Mouse (Mus musculus) embryonic stem cell, embryonic (primary cell): ENCODE measurements at regions not wholly inside any gene's neighbourhood (a gene's known extent, or its start where the extent isn't known, plus 50 kb on each side); places are given as distances from the start of the nearest gene placed in this dataset.

Source experiments
- CTCF ChIA-PET, 4 experiments: fragments of 300-600 bp in 2 of 4; fragments of 350-600 bp in 2 of 4; sonication (Branson Sonifier 250); formaldehyde crosslinking; loops; one replicate each; lab custom pipeline; 2022; ENCODE audit warnings: inconsistent platforms in 2 of 4; lab: Charles Lee
- POLR2A ChIA-PET, 4 experiments: fragments of 300-600 bp in 2 of 4; fragments of 350-600 bp in 2 of 4; sonication (Branson Sonifier 250); formaldehyde crosslinking; loops; one replicate each; lab custom pipeline; 2022; ENCODE audit warnings: antibody characterized with exemption in 4 of 4, inconsistent platforms in 1 of 4; lab: Charles Lee

- ChIA-PET CTCF (interaction anchor here in 2 of 4 experiments (0.6 to 0.7 kb wide), 2 partner anchors 338 to 822 kb away, joined by 3 read pairs; no protein-coding TSS in a partner anchor), POLR2A (no interaction called here)
Measured at GRCm38 (mm10) chr9:60931290-60931689, 136.9 kb downstream of the Uaca start.

GRCm38 (mm10) chr9:60936937-60937336 is 142.6 kb downstream of the Uaca start:
- ChIA-PET CTCF (interaction anchor here in 1 of 4 experiments (1.0 kb wide), 1 partner anchor 970 kb away, joined by 3 read pairs; no protein-coding TSS in a partner anchor), POLR2A (interaction anchor here in 1 of 4 experiments (0.9 kb wide), 1 partner anchor 15 kb away, joined by 3 read pairs; no protein-coding TSS in a partner anchor)

DNA sequence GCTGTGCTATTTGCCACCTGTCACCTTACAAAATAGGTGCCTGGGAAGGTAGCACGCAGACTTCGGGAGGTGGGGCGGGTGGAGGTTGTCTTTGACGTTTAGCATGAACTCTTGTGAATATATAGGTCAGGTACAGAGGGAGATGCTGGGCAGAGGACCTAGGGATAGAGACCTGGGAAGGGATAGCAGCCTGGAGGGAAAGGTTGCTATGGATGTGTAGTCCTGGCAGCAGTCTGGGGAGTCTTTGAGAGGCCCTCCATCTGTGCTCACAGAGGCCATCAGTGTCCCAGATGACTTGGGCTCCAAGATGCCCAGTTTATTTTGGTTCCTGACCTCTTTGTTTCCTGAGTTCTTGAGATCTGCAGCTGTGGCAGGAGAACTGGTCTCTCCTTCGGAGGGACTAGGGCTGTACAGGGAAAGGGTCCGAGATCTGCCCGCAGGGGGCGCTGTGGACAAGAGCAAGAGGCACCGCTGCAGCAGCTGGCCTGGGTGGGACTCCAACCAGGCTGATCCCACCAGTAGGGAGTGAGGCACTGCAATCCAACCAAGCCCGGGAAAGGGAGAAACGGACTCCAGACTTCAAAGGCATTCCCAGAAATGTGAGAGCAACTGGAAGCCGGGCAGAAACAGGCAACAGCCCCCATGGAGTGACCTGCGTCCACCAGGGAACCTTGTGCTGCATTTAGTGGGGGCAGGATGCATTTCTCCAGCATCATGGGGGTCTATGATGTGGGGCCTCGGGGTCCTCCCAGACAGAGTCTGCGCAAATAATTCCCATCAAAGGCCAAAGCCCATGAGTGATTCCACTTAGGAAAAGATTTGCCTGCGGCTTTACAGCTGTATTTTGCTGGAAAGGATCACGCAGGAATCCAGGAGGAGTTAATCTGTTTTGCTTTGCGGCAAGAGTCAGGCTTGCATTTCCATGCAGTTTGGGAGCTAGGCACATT is 145.8 kb downstream of the Uaca start:
- POLR2A ChIA-PET, result interaction anchor here in 2 of 4 experiments (0.6 to 1.0 kb wide), 2 partner anchors 70 to 429 kb away, joined by 3 to 4 read pairs; no protein-coding TSS in a partner anchor
- CTCF ChIA-PET, result interaction anchor here (0.5 to 1.9 kb wide), 36 partner anchors 8 to 959 kb away, joined by 3 to 11 read pairs (median 4); no protein-coding TSS in a partner anchor

DNA sequence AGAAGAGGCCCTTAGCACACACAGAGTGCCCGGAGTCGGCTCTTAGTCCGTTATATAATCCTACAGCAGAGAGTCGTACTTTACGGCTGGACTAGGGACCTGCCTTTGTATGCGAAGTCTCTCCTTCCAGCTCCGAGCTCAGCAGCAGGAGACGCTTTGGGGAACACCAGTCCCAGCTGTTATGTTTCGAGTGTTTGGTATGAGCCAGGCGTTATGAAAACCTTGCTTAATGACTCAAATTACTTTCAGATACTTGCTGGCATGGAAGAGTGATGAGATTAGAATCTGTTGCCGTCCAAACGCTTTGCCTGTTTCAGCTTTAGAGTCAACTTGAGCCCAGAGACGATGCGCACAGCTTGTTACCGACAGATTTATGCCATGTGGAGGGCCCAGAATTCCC is 153.0 kb downstream of the Uaca start:
- ChIA-PET POLR2A (no interaction called here), CTCF (interaction anchor here in 2 of 4 experiments (0.5 to 0.6 kb wide), 2 partner anchors 23 to 818 kb away, joined by 3 to 4 read pairs; no protein-coding TSS in a partner anchor)

DNA sequence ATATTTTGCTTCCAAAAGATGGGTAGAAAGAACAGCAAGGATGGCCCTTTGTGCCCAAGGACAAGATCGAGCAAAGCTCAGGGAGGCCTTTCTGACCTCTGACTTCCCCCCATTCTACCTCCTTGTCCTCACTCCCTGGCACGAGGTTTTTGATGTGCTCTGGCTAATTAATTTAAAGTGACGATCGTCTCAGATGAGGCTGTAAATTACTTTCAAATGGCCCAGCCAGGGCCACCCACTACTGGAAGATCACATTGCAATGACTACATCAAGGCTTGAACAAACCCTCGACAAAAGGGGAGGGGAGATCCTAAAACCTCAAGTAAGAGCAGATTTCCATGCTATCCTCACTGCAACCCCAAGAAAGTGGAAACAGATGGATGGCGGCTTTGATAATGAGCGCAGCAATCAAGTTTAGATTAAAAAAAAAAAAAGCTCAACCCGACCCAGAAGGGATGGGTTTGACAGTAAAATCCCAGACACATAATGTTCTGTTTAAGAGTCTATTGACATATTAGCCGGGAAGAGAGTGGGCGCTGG is 154.3 kb downstream of the Uaca start:
- ChIA-PET POLR2A (interaction anchor here in 2 of 4 experiments (0.6 kb wide), 2 partner anchors 717 to 1473 kb away, joined by 3 to 5 read pairs; no protein-coding TSS in a partner anchor), CTCF (no interaction called here)

GRCm38 (mm10) chr9:60950161-60950560 is 155.8 kb downstream of the Uaca start:
- POLR2A ChIA-PET, result no interaction called here

GRCm38 (mm10) chr9:60951071-60951561 is 156.8 kb downstream of the Uaca start:
- ChIA-PET CTCF (interaction anchor here in 3 of 4 experiments (0.5 to 1.2 kb wide), 3 partner anchors 11 to 78 kb away, joined by 3 to 5 read pairs (median 4); no protein-coding TSS in a partner anchor), POLR2A (no interaction called here)

More at GRCm38 (mm10) chr9:60950161-60950560, 155.8 kb downstream of the Uaca start:
- CTCF ChIA-PET, result no interaction called here

- POLR2A ChIA-PET, result interaction anchor here in 2 of 4 experiments (0.7 to 1.3 kb wide), 4 partner anchors 15 to 36 kb away, joined by 3 to 5 read pairs (median 3); no protein-coding TSS in a partner anchor
Measured at GRCm38 (mm10) chr9:60957438-60957837, 163.1 kb downstream of the Uaca start.

GRCm38 (mm10) chr9:60959537-60959936 is 165.2 kb downstream of the Uaca start:
- POLR2A ChIA-PET, result interaction anchor here in 2 of 4 experiments (0.6 to 0.7 kb wide), 3 partner anchors 71 to 642 kb away, joined by 4 read pairs; no protein-coding TSS in a partner anchor
- CTCF ChIA-PET, result interaction anchor here in 2 of 4 experiments (0.6 to 0.7 kb wide), 2 partner anchors 511 to 968 kb away, joined by 4 to 5 read pairs; no protein-coding TSS in a partner anchor

More at GRCm38 (mm10) chr9:60957438-60957837, 163.1 kb downstream of the Uaca start:
- CTCF ChIA-PET, result interaction anchor here in 2 of 4 experiments (0.6 to 1.2 kb wide), 4 partner anchors 17 to 264 kb away, joined by 3 to 4 read pairs (median 3); no protein-coding TSS in a partner anchor

DNA sequence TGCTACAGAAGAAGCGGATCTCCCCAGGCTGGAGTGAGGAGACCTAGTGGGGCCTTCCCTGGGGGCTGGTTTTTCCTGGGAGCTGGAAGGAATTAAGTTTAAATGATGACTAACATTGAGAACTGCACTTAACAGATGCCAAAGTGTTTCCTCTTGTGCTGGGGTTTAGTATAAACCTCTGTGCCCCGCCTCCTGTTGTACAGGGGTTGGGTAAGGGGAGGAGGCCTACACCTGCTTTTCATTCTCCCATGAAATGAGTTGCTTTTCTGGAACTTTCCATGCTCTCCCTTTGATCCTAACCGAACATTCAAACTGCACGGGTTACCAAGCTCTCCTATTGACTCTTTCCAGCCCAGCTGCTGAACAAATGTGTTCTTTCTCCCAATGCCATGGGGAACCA is 167.7 kb downstream of the Uaca start:
- ChIA-PET POLR2A (no interaction called here), CTCF (interaction anchor here in 1 of 4 experiments (0.6 kb wide), 1 partner anchor 24 kb away, joined by 3 read pairs; no protein-coding TSS in a partner anchor)

DNA sequence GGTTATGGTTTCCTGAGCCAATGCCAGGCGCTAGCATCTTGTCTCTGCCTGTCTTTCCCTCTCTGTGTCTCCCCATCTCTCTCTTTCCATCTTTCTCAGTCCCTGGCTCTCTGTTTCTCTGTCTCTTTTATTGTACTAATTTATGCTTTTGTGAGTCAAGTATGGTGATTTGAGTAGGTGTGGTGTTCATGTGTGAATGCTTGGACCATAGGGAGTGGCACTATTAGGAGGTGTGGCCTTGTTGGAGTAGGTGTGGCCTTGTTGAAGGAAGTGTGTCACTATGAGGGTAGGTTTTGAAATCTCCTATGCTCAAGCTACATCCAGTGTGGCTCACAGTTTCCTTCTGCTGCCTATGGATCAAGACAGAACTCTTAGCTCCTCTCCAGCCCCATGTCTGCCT is 171.3 kb downstream of the Uaca start:
- POLR2A ChIA-PET, result interaction anchor here in 1 of 4 experiments (0.5 to 1.2 kb wide), 3 partner anchors 108 to 1168 kb away, joined by 3 to 5 read pairs (median 4); no protein-coding TSS in a partner anchor
- CTCF ChIA-PET, result interaction anchor here in 1 of 4 experiments (1.3 kb wide), 1 partner anchor 25 kb away, joined by 4 read pairs; no protein-coding TSS in a partner anchor

GRCm38 (mm10) chr9:60968281-60969031 is 174.1 kb downstream of the Uaca start:
- POLR2A ChIA-PET, result no interaction called here
- CTCF ChIA-PET, result interaction anchor here in 1 of 4 experiments (1.3 kb wide), 1 partner anchor 44 kb away, joined by 3 read pairs; no protein-coding TSS in a partner anchor

DNA sequence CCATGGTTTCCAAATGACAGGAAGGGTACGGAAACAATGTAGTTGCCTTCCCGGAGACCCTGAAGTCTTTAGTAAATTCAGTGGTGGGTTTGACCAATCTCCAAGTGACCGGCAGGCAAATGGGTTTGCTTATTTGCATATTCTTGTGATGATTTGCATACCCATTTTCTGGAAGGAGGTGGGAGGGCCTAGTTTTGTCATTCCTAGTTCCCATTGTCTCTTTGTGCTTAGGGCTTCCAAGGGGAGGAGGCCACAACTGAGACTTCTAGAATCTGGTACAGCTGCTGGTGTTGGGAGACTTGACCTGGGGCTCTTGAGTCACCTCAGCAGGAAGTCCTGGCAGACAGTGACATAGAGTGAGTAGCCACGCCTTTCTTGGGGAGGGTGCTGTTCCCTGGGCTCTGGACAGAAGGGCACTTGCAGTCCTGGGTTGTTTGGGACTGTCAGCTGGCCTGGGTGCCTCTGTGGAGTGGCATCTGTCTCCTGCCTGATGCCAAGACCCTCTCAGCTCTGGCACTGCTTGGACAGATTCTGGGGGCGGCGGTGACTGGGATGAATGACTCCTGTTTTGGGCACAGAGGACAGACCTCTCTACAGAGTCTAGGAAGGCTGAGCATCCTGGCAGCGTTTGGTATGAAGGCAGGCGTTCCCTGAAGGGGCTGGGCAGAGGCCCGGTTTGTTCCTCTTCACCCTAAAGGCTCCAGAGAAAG is 178.0 kb downstream of the Uaca start:
- POLR2A ChIA-PET, result interaction anchor here in 2 of 4 experiments (1.0 to 1.4 kb wide), 5 partner anchors 9 to 15 kb away, joined by 3 read pairs; no protein-coding TSS in a partner anchor
- CTCF ChIA-PET, result interaction anchor here in 2 of 4 experiments (0.6 to 1.5 kb wide), 5 partner anchors 26 to 1567 kb away, joined by 3 to 9 read pairs (median 3); no protein-coding TSS in a partner anchor

DNA sequence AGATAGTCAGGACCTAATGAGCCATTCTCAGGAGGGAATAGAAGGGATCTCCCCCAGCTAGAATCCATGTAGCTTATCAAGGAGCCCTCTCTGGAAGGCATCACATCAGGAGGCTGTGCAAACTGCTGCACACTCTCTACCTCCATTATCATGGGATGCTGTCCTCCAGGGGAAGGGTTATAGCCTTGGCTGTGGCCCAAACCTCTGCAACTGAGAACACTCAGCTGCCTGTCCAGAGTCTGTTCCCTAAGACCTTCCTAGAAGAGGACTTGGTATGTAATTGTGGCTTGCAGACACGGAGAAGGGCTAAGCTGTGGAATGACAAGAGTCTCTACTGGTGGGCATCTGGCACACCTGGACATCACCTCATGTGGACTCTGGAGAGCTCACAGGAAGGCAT is 180.2 kb downstream of the Uaca start:
- ChIA-PET POLR2A (interaction anchor here in 2 of 4 experiments (0.7 to 1.1 kb wide), 2 partner anchors 16 to 939 kb away, joined by 3 read pairs; partner anchors contain the start of gene Rplp1 (in 1 of the 2)), CTCF (no interaction called here)

GRCm38 (mm10) chr9:60982383-60983085 is 188.2 kb downstream of the Uaca start:
- POLR2A ChIA-PET, result interaction anchor here in 1 of 4 experiments (1.0 to 1.2 kb wide), 2 partner anchors 10 to 25 kb away, joined by 3 to 5 read pairs; no protein-coding TSS in a partner anchor

DNA sequence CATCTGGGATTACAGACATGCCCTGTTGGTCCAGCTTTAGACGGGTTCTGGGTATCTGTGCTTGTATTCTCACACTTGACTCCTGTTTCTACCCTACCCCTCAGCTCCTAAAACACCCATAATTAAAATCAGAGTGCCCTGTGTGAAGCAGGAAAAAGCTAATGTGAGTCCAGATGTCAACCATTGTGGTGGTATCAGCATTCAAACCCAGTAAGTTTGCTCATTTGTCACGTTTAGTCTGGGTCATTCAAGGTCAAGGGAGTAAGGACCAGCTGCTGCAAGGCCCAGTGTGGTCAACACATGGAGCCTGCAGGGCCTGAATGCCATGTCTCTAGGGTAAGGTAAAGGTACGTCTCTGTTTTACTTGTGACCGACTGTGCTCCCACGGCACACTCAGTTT is 188.9 kb downstream of the Uaca start:
- CTCF ChIA-PET, result interaction anchor here in 1 of 4 experiments (1.2 kb wide), 1 partner anchor 16 kb away, joined by 4 read pairs; no protein-coding TSS in a partner anchor
- POLR2A ChIA-PET, result interaction anchor here in 3 of 4 experiments (0.6 to 1.1 kb wide), 5 partner anchors 11 to 986 kb away, joined by 3 to 7 read pairs (median 5); no protein-coding TSS in a partner anchor

More at GRCm38 (mm10) chr9:60982383-60983085, 188.2 kb downstream of the Uaca start:
- CTCF ChIA-PET, result interaction anchor here in 1 of 4 experiments (1.2 kb wide), 1 partner anchor 16 kb away, joined by 4 read pairs; no protein-coding TSS in a partner anchor
